Mouse (Mus musculus) MEL (cell line): ENCODE measurements around the gene Lrrc73. TPM values are rescaled to one million over a fixed set of nuclear protein-coding genes. Genes with fewer than 3 reads are reported as not detected.

ENCODE experiments used
- DNase-seq: peaks from one replicate; pipeline ENCODE4 v3.0.0; 2011; ENCODE audit warnings: low read depth, low spot score
- H3K27ac ChIP-seq: 2 replicates; pipeline ENCODE4 v1.5.1; 2012; ENCODE audit warnings: low read depth, mild to moderate bottlenecking, control low read depth, low read length, moderate library complexity; ENCODE audit not compliant: control insufficient read depth
- H3K27me3 ChIP-seq, 2 experiments: fragments of 150-350 bp in 1 of 2; sonication (generic) in 1 of 2; 2 replicates each; pipeline ENCODE4 v1.6.1; 2012; ENCODE audit warnings: low read length in 2 of 2, mild to moderate bottlenecking in 2 of 2, improper control_type of control experiment in 1 of 2, moderate library complexity in 1 of 2; ENCODE audit not compliant: insufficient read depth in 2 of 2, control insufficient read depth in 1 of 2
- H3K36me3 ChIP-seq, 2 experiments: 2 replicates each; pipeline ENCODE4 v1.6.1; 2012 to 2014; ENCODE audit warnings: low read length in 2 of 2, improper control_type of control experiment in 1 of 2, inconsistent platforms in 1 of 2, mild to moderate bottlenecking in 1 of 2; ENCODE audit not compliant: insufficient read depth in 2 of 2, control insufficient read depth in 1 of 2
- H3K4me1 ChIP-seq, 2 experiments: fragments of 150-350 bp in 1 of 2; sonication (generic) in 1 of 2; 2 replicates each; pipeline ENCODE4 v1.6.1; 2012; ENCODE audit warnings: low read length in 2 of 2, improper control_type of control experiment in 1 of 2, mild to moderate bottlenecking in 1 of 2; ENCODE audit not compliant: insufficient read depth in 2 of 2, control insufficient read depth in 1 of 2
- H3K4me3 ChIP-seq, 2 experiments: fragments of 150-350 bp in 1 of 2; sonication (generic) in 1 of 2; 2 replicates each; pipeline ENCODE4 v1.5.1; 2012; ENCODE audit warnings: low read depth in 2 of 2, low read length in 2 of 2, mild to moderate bottlenecking in 2 of 2, moderate library complexity in 2 of 2, control low read depth in 1 of 2, improper control_type of control experiment in 1 of 2; ENCODE audit not compliant: control insufficient read depth in 1 of 2, insufficient read depth in 1 of 2
- H3K79me2 ChIP-seq: 2 replicates; pipeline ENCODE4 v1.6.1; 2012; ENCODE audit warnings: mild to moderate bottlenecking, low read length, moderate library complexity; ENCODE audit not compliant: control insufficient read depth, poor library complexity, insufficient read depth
- H3K9ac ChIP-seq: 2 replicates; pipeline ENCODE4 v1.6.1; 2012; ENCODE audit warnings: low read depth, mild to moderate bottlenecking, control low read depth, low read length, moderate library complexity; ENCODE audit not compliant: control insufficient read depth, poor library complexity, severe bottlenecking
- H3K9me3 ChIP-seq: fragments of 150-350 bp; sonication (generic); replicated peaks from 2 replicates; pipeline ENCODE4 v1.6.1; 2012; ENCODE audit warnings: mild to moderate bottlenecking, low read length, improper control_type of control experiment, moderate library complexity; ENCODE audit not compliant: insufficient read depth
- BHLHE40 ChIP-seq: IDR thresholded peaks from 2 replicates; pipeline ENCODE4 v1.6.1; 2012; ENCODE audit warnings: low read depth, mild to moderate bottlenecking, inconsistent platforms, low read length, improper control_type of control experiment, borderline replicate concordance
- CHD1 ChIP-seq: IDR thresholded peaks from 2 replicates; pipeline ENCODE4 v1.6.1; 2012; ENCODE audit warnings: low read depth, mild to moderate bottlenecking, inconsistent platforms, low read length, improper control_type of control experiment
- CHD2 ChIP-seq: IDR thresholded peaks from 2 replicates; pipeline ENCODE4 v1.6.1; 2011; ENCODE audit warnings: low read length, improper control_type of control experiment
- CTCF ChIP-seq, 3 experiments: IDR thresholded peaks in 2 of 3; conservative IDR thresholded peaks in 1 of 3; 2 replicates each; pipeline ENCODE4 v1.5.1; 2011 to 2012; ENCODE audit warnings: low read length in 3 of 3, low read depth in 2 of 3, mild to moderate bottlenecking in 2 of 3, improper control_type of control experiment in 1 of 3, inconsistent platforms in 1 of 3, mixed read lengths in 1 of 3, moderate library complexity in 1 of 3; ENCODE audit not compliant: control insufficient read depth in 1 of 3, insufficient read depth in 1 of 3, poor library complexity in 1 of 3, severe bottlenecking in 1 of 3
- E2F4 ChIP-seq: IDR thresholded peaks from 2 replicates; pipeline ENCODE4 v1.6.1; 2011; ENCODE audit warnings: low read depth, low read length, improper control_type of control experiment, borderline replicate concordance
- EP300 ChIP-seq, 2 experiments: IDR thresholded peaks; 2 replicates each; pipeline ENCODE4 v1.6.1; 2011; ENCODE audit warnings: improper control_type of control experiment in 2 of 2, low read length in 2 of 2, low read depth in 1 of 2, mild to moderate bottlenecking in 1 of 2
- ETS1 ChIP-seq: IDR thresholded peaks from 2 replicates; pipeline ENCODE4 v1.6.1; 2012; ENCODE audit warnings: low read depth, mild to moderate bottlenecking, inconsistent platforms, low read length, improper control_type of control experiment, moderate library complexity
- GABPA ChIP-seq: IDR thresholded peaks from 2 replicates; pipeline ENCODE4 v1.6.1; 2012; ENCODE audit warnings: low read depth, mild to moderate bottlenecking, inconsistent platforms, low read length, improper control_type of control experiment, moderate library complexity
- HCFC1 ChIP-seq: IDR thresholded peaks from 2 replicates; pipeline ENCODE4 v1.6.1; 2012; ENCODE audit warnings: low read depth, mild to moderate bottlenecking, inconsistent platforms, low read length, improper control_type of control experiment, moderate library complexity
- JUND ChIP-seq: IDR thresholded peaks from 2 replicates; pipeline ENCODE4 v1.6.1; 2011; ENCODE audit warnings: low read depth, mild to moderate bottlenecking, improper control_type of control experiment, low read length
- MAFK ChIP-seq: IDR thresholded peaks from 2 replicates; pipeline ENCODE4 v1.6.1; 2011; ENCODE audit warnings: low read depth, mild to moderate bottlenecking, low read length, improper control_type of control experiment, borderline replicate concordance
- MAX ChIP-seq: IDR thresholded peaks from 2 replicates; pipeline ENCODE4 v1.6.1; 2011; ENCODE audit warnings: low read length, improper control_type of control experiment
- MXI1 ChIP-seq: IDR thresholded peaks from 2 replicates; pipeline ENCODE4 v1.6.1; 2011; ENCODE audit warnings: mild to moderate bottlenecking, low read depth, low read length, improper control_type of control experiment
- MYC ChIP-seq: IDR thresholded peaks from 2 replicates; pipeline ENCODE4 v1.6.1; 2011; ENCODE audit warnings: low read depth, mild to moderate bottlenecking, low read length, improper control_type of control experiment, moderate library complexity
- NELFE ChIP-seq: IDR thresholded peaks from 2 replicates; pipeline ENCODE4 v1.6.1; 2011; ENCODE audit warnings: low read depth, low read length, improper control_type of control experiment
- POLR2AphosphoS2 ChIP-seq: IDR thresholded peaks from 2 replicates; pipeline ENCODE4 v1.6.1; 2011; ENCODE audit warnings: low read length, improper control_type of control experiment
- POLR2AphosphoS5 ChIP-seq: IDR thresholded peaks from 2 replicates; pipeline ENCODE4 v1.6.1; 2012; ENCODE audit warnings: low read depth, borderline replicate concordance, mild to moderate bottlenecking, inconsistent platforms, low read length, moderate library complexity, mixed read lengths
- TBP ChIP-seq: IDR thresholded peaks from 2 replicates; pipeline ENCODE4 v1.8.0; 2011; ENCODE audit warnings: low read depth, low read length, improper control_type of control experiment
- UBTF ChIP-seq: IDR thresholded peaks from 2 replicates; pipeline ENCODE4 v1.6.1; 2012; ENCODE audit warnings: low read depth, mild to moderate bottlenecking, inconsistent platforms, low read length, improper control_type of control experiment, moderate library complexity, borderline replicate concordance; ENCODE audit not compliant: insufficient read depth
- USF1 ChIP-seq: IDR thresholded peaks from 2 replicates; pipeline ENCODE4 v1.6.1; 2014; ENCODE audit warnings: low read depth, mild to moderate bottlenecking, inconsistent platforms, low read length, improper control_type of control experiment, moderate library complexity
- ZMIZ1 ChIP-seq: IDR thresholded peaks from 2 replicates; pipeline ENCODE4 v1.6.1; 2012; ENCODE audit warnings: low read depth, mild to moderate bottlenecking, inconsistent platforms, low read length, improper control_type of control experiment, moderate library complexity
- polyA plus RNA-seq, 2 experiments: library from polyadenylated mRNA; stranded (reverse) in 1 of 2; unstranded in 1 of 2; fragments of >175 nt in 1 of 2; fragments of >200 nt in 1 of 2; gene quantifications; 2 replicates each; pipeline versions ENCODE4 v1.2.1 to v1.2.4; 2012; ENCODE audit warnings: low replicate concordance in 2 of 2, low read depth in 1 of 2; ENCODE audit not compliant: insufficient read length in 2 of 2, insufficient read depth in 1 of 2, missing spikeins in 1 of 2
- total RNA-seq: library from RNA; depleted of rRNA; stranded (reverse); fragments of 300-350 nt; gene quantifications from 2 replicates; pipeline ENCODE4 v1.2.3, GENCODE M21; 2012

Lrrc73 gene
- total and polyA plus RNA-seq, 3 experiments, result 1.2 to 3.5 TPM; not detected in 1

DNA sequence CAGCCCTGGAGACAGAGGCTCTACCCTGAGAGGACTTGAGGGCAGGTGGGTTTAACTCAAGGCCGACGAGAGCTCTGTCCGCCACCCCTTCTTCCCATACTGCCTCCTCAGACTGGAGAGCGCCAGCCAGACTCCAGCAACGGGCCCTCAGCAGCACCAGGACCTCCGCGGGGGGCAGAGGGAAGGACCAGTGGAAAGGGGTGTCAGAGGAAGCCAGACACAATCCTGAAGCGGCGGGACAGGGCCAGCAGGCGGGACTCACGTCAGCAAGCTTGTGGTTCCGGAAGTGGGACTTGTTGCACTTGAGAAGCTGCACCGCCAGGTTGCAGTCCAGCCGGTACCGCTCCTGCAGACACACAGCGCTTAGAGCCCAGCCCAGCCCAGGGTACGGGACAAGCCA is 6.3 kb downstream of the Lrrc73 start:
- H3K4me3 ChIP-seq, result no peak overlapping the region
- H3K4me1 ChIP-seq, result no peaks in the 10 kb centered on the region; a peak in 1 of 4 replicates
- H3K9ac ChIP-seq, result no peak overlapping the region
- no peaks in the 10 kb centered on the region for H3K9me3 ChIP-seq
- TF ChIP-seq ETS1, result no peak
- TF ChIP-seq CHD2, result no peak
- TF ChIP-seq TBP, result no peak
- no peak for TF ChIP-seq CTCF (IDR thresholded peaks at IDR 0.05 in 2 of 3, conservative IDR thresholded peaks at IDR 0.05 in 1 of 3; ENCODE audit: control insufficient read depth in 1 of 3, insufficient read depth in 1 of 3, low read depth in 2 of 3, low read length in 3 of 3, poor library complexity in 1 of 3, severe bottlenecking in 1 of 3)
- no peak for TF ChIP-seq USF1
- TF ChIP-seq, all 39 proteins: peak for 0
- Histone ChIP-seq H3K27me3 (no peaks in the 10 kb centered on the region), H3K27ac (no peak overlapping the region), H3K79me2 (no peaks in the 10 kb centered on the region), H3K36me3 (peaks cover 0 to 2% of the 10 kb centered on the region in 2 experiments; a peak in 2 of 4 replicates)
- no peak for DNase-seq

DNA sequence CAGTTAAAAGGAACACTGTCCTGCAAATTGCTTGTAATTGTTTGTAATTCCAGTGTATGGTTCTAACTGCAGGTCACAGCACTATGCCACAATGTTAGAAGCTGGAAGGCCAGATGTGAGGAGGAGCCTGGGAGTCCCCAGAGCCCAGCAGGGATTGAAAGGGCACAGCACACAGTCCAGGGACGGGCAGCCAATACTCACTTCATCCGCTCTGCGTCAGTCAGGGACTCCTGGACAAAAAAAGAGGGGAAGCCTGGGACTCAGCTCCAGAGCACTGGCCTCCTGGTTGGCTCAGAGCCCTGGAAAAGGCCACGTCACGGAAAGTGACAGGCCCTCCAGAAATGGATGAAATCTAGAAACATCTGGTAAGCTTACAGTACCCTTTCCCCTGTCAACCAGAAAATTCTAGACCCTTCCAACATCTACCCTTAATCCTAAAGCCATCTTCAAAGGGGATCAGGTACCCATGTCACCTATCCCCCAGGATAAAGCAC is 8.9 kb downstream of the Lrrc73 start:
- no peak overlapping the region for H3K4me3 ChIP-seq
- H3K4me1 ChIP-seq, result no peaks in the 10 kb centered on the region
- H3K79me2 ChIP-seq, result no peaks in the 10 kb centered on the region
- DNase-seq, result no peak
- peaks cover 0 to 6% of the 10 kb centered on the region in 2 experiments; a peak in 2 of 4 replicates for H3K36me3 ChIP-seq
- no peak overlapping the region for H3K9ac ChIP-seq
- H3K27ac ChIP-seq, result no peak overlapping the region
- TF ChIP-seq CHD2 (no peak), E2F4 (no peak), MAFK (no peak), ETS1 (no peak), POLR2AphosphoS2 (no peak), HCFC1 (no peak), MYC (no peak), ZMIZ1 (no peak), NELFE (no peak), UBTF (no peak), BHLHE40 (no peak), GABPA (no peak), CHD1 (no peak), JUND (no peak), POLR2AphosphoS5 (no peak), TBP (no peak), MXI1 (no peak), MAX (no peak), EP300 (IDR thresholded peaks at IDR 0.05; ENCODE audit: low read depth in 1 of 2, low read length in 2 of 2) (no peak)
- TF ChIP-seq, all 39 proteins: peak for 0
- Histone ChIP-seq H3K9me3 (no peaks in the 10 kb centered on the region), H3K27me3 (no peaks in the 10 kb centered on the region)
